Mouse (Mus musculus) colon, adult 2 months (tissue): ENCODE data around the gene Olfr339. TPM values are rescaled to one million over a fixed set of nuclear protein-coding genes. Genes with fewer than 3 reads are reported as not detected.

Source experiments
- polyA plus RNA-seq: library from polyadenylated mRNA; depleted of rRNA; stranded (reverse); fragments of >200 nt; gene quantifications from 2 replicates; pipeline ENCODE4 v1.2.3, GENCODE M21; 2012; rRNA removed

The Olfr339 gene
- polyA plus RNA-seq: not detected in 2 replicates

GRCm38 (mm10) chr2:36418647-36419046 is at the start of gene Olfr339:
TSS of gene Olfr339 (plus strand) at chr2:36418947.

GRCm38 (mm10) chr2:36373219-36373618 is 45.5 kb upstream of the Olfr339 start, which contains the start of gene Olfr338:
TSS of gene Olfr338 (plus strand) at chr2:36373519.

GRCm38 (mm10) chr2:36452287-36452686 is 33.5 kb downstream of the Olfr339 start, which contains the start of gene Olfr340:
TSS of gene Olfr340 (plus strand) at chr2:36452587.

Other genes starting within 250 kb of the Olfr339 start
- gene Ptgs1, start 188.5 kb upstream of the Olfr339 start, polyA plus RNA-seq: 36.4 and 46.0 TPM in 2 replicates
- not detected in 2 replicates for gene Olfr338, start 45.4 kb upstream of the Olfr339 start, polyA plus RNA-seq
- gene Olfr340, start 33.6 kb downstream of the Olfr339 start, polyA plus RNA-seq: not detected in 2 replicates
- gene Olfr341, start 63.5 kb downstream of the Olfr339 start, polyA plus RNA-seq: not detected in 2 replicates
- not detected in 2 replicates for gene Olfr342, start 106.1 kb downstream of the Olfr339 start, polyA plus RNA-seq
- not detected in 2 replicates for gene Olfr344, start 147.7 kb downstream of the Olfr339 start, polyA plus RNA-seq
- gene Olfr345, start 221.1 kb downstream of the Olfr339 start, polyA plus RNA-seq: not detected in 2 replicates